Mouse (Mus musculus) intestine, postnatal 0 days (tissue): ENCODE results near the gene Gm28047. TPM values are rescaled to one million over a fixed set of nuclear protein-coding genes. Genes with fewer than 3 reads are reported as not detected.

Experiments
- ATAC-seq: fragments of 200-750 bp; cut with Nextera tagmentation; 2 replicates; pipeline ENCODE4 v1.8.0; 2017; ENCODE audit warnings: mild to moderate bottlenecking, moderate TSS enrichment, moderate library complexity
- H3K27ac ChIP-seq: fragments of 300-500 bp; sonication (generic); 2 replicates; pipeline ENCODE4 v1.5.1; 2014; ENCODE audit warnings: mild to moderate bottlenecking, low read depth, low read length, moderate library complexity
- H3K27me3 ChIP-seq: fragments of 300-500 bp; sonication (generic); replicated peaks from 2 replicates; pipeline ENCODE4 v1.6.1; 2014; ENCODE audit warnings: low read length, mixed read lengths; ENCODE audit not compliant: control insufficient read depth, insufficient read depth
- H3K36me3 ChIP-seq: fragments of 300-500 bp; sonication (generic); 2 replicates; pipeline ENCODE4 v1.6.1; 2014; ENCODE audit warnings: mild to moderate bottlenecking, moderate library complexity; ENCODE audit not compliant: control insufficient read depth, insufficient read depth
- H3K4me1 ChIP-seq: fragments of 300-500 bp; sonication (generic); replicated peaks from 2 replicates; pipeline ENCODE4 v1.6.1; 2014; ENCODE audit warnings: antibody characterized with exemption, low read length, mixed read lengths; ENCODE audit not compliant: control insufficient read depth, insufficient read depth
- H3K4me2 ChIP-seq: fragments of 300-500 bp; sonication (generic); replicated peaks from 2 replicates; pipeline ENCODE4 v1.6.1; 2014; ENCODE audit warnings: low read depth, mild to moderate bottlenecking, moderate library complexity
- H3K4me3 ChIP-seq: fragments of 300-500 bp; sonication (generic); 2 replicates; pipeline ENCODE4 v1.5.1; 2014; ENCODE audit warnings: low read depth, low read length
- H3K9ac ChIP-seq: fragments of 300-500 bp; sonication (generic); 2 replicates; pipeline ENCODE4 v1.6.1; 2014; ENCODE audit warnings: mild to moderate bottlenecking, low read depth, low read length
- H3K9me3 ChIP-seq: fragments of 300-500 bp; sonication (generic); 2 replicates; pipeline ENCODE4 v1.6.1; 2016; ENCODE audit warnings: mixed run types; ENCODE audit not compliant: control insufficient read depth
- CTCF ChIP-seq: sonication (generic); IDR thresholded peaks from 2 replicates; pipeline ENCODE4 v1.5.1; 2016; ENCODE audit warnings: low read depth, mild to moderate bottlenecking, control low read depth, antibody characterized with exemption, moderate library complexity
- WGBS: fragments of 180-500 bp; shearing (Covaris S2); extraction: QIAGEN DNeasy Blood & Tissue Kit; methylation state at CpG from one replicate; pipeline ENCODE4 v1.1.7; 2014; 5-methylcytosine and 5-hydroxymethylcytosine counted together
- polyA plus RNA-seq: library from polyadenylated mRNA; unstranded; fragments of >200 nt; fragmentation: Nextera tagmentation; extraction: Ambion mirVana; gene quantifications from 2 replicates; pipeline ENCODE4 v1.2.1, GENCODE M21; 2015

Gene Gm28047
- polyA plus RNA-seq, 1 experiment from 2014 or later, result not detected

DNA sequence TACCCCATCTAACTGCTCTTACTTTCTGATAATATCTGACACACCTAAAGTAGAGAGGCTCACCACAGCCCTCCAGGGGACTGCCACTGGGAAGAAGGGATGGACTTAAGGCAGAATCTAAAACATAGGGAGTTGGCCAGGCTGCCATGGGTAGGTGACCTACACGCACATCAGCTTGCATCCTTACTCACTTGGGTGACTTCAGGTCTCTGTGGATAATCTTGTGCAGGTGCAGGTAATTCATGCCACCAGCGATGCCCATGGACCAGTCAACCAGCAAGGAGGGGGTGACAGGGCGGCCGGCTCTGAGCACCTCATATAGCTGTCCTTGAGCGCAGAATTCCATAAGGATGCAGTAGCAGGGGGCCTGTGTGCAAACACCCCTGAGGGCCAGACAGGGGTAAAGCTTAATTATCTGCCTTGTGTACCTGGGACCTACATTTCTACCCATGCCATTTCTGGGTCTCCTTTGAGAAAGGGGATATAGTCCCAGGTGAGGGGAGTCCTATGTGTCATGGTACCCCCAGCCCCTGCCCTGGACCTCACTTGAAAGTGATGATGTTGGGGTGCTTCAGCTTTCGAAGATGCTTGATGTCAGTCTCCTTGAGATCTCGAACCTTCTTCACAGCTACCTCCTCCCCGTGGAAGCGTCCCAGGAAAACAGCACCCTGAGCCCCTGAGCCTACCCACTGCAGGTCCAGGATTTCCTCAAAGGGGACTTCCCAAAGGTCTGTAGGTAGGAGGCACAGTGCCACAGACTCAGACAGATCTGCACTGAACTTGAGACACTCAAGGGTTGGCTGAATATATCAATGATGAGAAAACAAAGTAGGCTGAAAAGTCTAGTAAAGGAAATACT lies 120.7 kb downstream of the Gm28047 start:
- no peak for ATAC-seq
- H3K36me3 ChIP-seq, result peaks cover 44% of the 10 kb centered on the region
- no peak for TF ChIP-seq CTCF
- no peaks in the 10 kb centered on the region for H3K4me1 ChIP-seq
- no peaks in the 10 kb centered on the region for H3K27me3 ChIP-seq
- no peaks in the 10 kb centered on the region for H3K9me3 ChIP-seq
- H3K9ac ChIP-seq, result no peak overlapping the region
- H3K27ac ChIP-seq, result no peak overlapping the region
- no peak overlapping the region for H3K4me2 ChIP-seq
- H3K4me3 ChIP-seq, result no peak overlapping the region
- WGBS, result 89% methylated on average over 9 of the region's 9 CpGs

DNA sequence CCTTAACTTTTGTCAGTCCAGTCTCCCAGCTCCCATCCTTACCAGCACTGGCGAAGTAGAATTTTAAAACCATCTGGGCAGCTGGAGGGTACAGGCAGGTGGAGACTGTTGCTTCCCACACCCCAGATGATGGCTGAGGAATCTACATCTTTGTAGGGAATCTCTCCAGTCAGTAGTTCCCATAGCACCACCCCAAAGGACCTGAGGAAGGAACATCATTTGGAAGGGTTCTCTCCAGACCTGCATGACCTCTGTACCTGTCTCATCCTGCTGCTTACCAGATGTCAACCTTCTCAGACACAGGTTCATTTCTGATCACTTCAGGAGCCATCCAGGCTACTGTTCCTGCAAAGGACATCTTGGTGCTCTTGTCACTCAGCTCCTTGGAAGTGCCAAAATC lies 121.4 kb downstream of the Gm28047 start, which contains the start of gene Gm10337:
Gene Gm10337, plus strand, starts transcription at position 276 of the 400 bp plus-strand sequence.
- Histone ChIP-seq H3K4me3 (no peak within 1 kb of the TSS), H3K36me3 (peaks cover 49% of the 10 kb centered on the region), H3K27me3 (no peaks in the 10 kb centered on the region), H3K9me3 (no peaks in the 10 kb centered on the region), H3K4me2 (no peak within 1 kb of the TSS), H3K9ac (no peak within 1 kb of the TSS), H3K4me1 (no peaks in the 10 kb centered on the region), H3K27ac (peak within 1 kb of the TSS; percentile 74)
- no peak for TF ChIP-seq CTCF
- ATAC-seq, result no peak
- WGBS, result 92% methylated on average over 1 of the region's 1 CpGs

DNA sequence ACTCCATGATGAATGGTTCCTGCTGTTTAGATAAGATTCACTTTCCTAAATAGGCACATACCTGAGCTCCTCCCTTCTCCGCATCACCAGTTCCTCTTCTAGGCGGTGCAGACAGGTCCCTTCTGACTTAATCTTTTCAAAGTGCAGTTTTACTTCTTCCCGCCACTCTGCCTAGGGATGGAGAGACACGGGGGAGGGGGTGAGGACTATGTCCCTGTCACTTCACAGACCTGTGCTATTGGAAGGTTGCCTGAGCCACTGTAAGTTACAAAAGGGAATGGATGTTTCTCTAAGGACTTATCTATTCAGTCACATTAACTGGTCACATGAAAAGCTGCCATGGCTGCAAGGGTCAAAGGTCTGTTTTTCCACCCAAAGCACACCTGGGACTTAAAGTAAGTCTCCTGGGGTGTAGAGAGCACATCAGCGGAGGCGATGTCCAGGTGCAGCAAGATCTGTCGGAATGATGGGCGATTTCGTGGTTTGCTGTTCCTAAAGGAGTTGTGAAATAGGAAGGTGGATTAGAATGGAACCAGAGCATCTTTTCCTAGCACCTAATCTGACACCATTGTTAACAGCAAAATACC lies 122.5 kb downstream of the Gm28047 start:
- peaks cover 53% of the 10 kb centered on the region for H3K36me3 ChIP-seq
- peak overlapping the region; percentile 74 for H3K27ac ChIP-seq

DNA sequence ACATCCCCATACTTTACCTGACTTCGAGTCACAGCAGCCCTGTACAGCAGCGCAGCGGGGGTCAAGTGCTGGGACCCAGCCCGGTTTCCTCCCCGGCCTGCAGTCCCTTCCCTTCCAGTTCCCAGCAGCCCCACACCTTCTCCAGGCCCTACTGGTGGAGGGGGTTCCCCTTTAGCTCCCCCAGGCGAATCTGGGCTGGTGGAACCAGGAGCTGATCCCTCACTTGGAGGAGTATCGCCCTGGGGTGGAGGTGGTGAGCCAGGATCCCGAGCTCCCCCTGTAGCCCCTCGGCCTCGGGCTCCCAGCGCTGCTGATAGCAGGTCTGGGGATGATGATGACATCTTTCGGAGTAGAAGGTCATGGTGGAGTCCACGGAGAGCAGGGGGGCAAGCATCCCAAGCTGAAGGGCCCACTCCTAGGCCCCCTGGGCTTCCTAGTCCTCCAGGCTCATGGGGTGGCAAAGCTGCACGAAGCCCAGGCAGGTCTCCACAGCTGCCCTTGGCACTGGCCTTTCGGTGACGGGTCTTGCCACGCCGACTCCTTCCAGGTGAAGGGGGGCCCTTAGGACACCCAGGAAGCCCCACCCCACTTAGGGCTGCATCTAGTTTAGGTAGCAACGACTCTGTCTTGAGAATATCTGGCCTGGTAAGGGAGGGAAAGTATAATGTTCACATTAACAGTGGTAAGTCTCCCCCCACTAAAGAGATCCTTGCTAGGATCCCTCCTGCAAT lies 123.6 kb downstream of the Gm28047 start:
- no peak for TF ChIP-seq CTCF
- Histone ChIP-seq H3K9ac (no peak overlapping the region), H3K27ac (peak overlapping the region; percentile 74), H3K9me3 (no peaks in the 10 kb centered on the region), H3K4me2 (peak overlapping the region; percentile 21; the same call in 1 of the 2 replicates), H3K4me3 (no peak overlapping the region), H3K4me1 (no peaks in the 10 kb centered on the region), H3K36me3 (peaks cover 60% of the 10 kb centered on the region), H3K27me3 (no peaks in the 10 kb centered on the region)
- ATAC-seq, result peak; percentile 12; the same call in 1 of the 2 replicates
- WGBS, result 79% methylated on average over 19 of the region's 19 CpGs

More for the DNA sequence above, 122.5 kb downstream of the Gm28047 start:
- H3K4me3 ChIP-seq, result no peak overlapping the region
- peak overlapping the region; percentile 21; the same call in 1 of the 2 replicates for H3K4me2 ChIP-seq
- no peaks in the 10 kb centered on the region for H3K9me3 ChIP-seq
- ATAC-seq, result peak; percentile 64
- TF ChIP-seq CTCF, result no peak
- 35% methylated on average over 9 of the region's 9 CpGs for WGBS
- no peak overlapping the region for H3K9ac ChIP-seq
- no peaks in the 10 kb centered on the region for H3K4me1 ChIP-seq
- H3K27me3 ChIP-seq, result no peaks in the 10 kb centered on the region

DNA sequence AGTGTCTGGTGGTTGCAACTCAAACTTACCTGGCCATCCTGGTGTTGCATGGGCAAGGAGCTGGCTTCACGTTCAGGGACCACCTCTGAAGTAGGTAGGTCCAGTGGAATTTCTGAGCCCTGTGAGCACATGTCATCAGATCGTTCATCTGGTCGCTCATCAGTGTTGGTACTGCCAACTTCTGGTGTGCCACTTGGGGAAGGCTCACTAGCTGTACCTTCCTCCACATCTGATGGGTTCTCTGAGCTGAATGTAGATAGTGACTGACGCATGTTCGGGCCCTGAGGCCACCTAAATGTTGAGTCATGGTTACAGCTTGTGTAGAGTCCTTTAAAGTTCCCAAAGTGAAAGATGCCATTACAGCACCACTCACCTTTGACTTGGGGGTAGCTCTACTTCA lies 124.4 kb downstream of the Gm28047 start:
- Histone ChIP-seq H3K27me3 (no peaks in the 10 kb centered on the region), H3K4me1 (no peaks in the 10 kb centered on the region), H3K36me3 (peaks cover 68% of the 10 kb centered on the region), H3K4me2 (no peak overlapping the region), H3K9me3 (no peaks in the 10 kb centered on the region), H3K4me3 (no peak overlapping the region), H3K9ac (no peak overlapping the region), H3K27ac (no peak overlapping the region; the same call in 1 of the 2 replicates)
- 88% methylated on average over 5 of the region's 5 CpGs for WGBS
- TF ChIP-seq CTCF, result no peak
- no peak for ATAC-seq

DNA sequence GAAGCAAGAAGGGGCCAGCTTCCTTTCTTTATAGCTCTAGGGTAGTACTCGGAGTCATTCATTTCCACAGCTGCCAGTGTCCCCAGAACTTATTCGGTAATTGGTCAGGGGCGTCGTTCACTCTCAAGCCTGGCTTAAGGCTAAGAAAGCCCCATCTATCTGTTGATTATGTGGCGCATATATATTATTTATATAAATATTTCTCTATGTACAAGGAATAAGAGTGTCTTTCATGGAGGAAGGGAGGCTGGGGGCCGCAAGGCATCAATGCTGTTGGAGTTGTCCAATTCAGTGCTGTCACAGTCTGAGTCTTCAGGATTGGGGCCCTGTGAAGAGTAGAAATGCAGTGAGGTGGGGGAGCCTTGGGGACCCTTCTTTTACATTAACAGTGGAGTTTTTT lies 125.0 kb downstream of the Gm28047 start:
- Histone ChIP-seq H3K4me1 (no peaks in the 10 kb centered on the region), H3K9me3 (no peaks in the 10 kb centered on the region), H3K27ac (no peak overlapping the region), H3K9ac (no peak overlapping the region), H3K36me3 (peaks cover 74% of the 10 kb centered on the region), H3K4me3 (no peak overlapping the region), H3K27me3 (no peaks in the 10 kb centered on the region), H3K4me2 (no peak overlapping the region)
- ATAC-seq, result no peak
- TF ChIP-seq CTCF, result no peak
- 80% methylated on average over 6 of the region's 6 CpGs for WGBS
